21 mouse cellular contexts compared by ENCODE assay signal in the genomic region with DNA sequence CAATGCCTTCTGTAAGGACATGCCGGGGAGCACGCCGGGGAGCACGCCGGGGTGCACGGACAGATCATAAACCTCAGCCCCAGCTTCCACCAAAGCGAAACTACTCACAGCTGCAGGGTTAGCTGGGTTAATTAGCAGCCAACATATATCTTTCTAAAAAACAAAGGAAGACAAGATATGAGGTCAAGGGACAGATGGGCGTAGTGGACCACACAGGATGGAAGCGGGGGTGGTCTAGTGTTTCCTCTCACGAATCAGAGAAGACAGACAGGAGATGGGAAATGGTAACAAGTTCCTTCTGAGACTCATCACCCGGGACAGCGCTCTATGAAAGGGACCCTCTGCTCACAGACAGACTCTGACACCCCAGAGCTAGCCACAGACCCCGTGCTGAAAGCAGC.
A peak's percentile ranks its signal among the peaks of the same experiment; 100 is the strongest.
DNase-seq lines count a peak whose midpoint lies in the region; ATAC-seq lines count a peak whose summit lies in the region.
"Had no signal": no experiment of that assay in that cellular context is flagged by ENCODE, and none has a peak within 500 bp of the region (broad histone marks: within the 10 kb centered on the region; RNA-seq: fewer than 3 reads in every experiment).

No protein-coding gene starts in this region.

- WGBS in kidney, embryonic 16.5 days: 13% methylated on average over 13 of the region's 13 CpGs
- 85% methylated on average over 13 of the region's 13 CpGs for WGBS in midbrain, embryonic 11.5 days
- 83% methylated on average over 13 of the region's 13 CpGs for WGBS in midbrain, embryonic 16.5 days

- peak overlapping the region; percentile 1; the same call in 1 of the 2 replicates for H3K4me2 ChIP-seq in kidney, embryonic 16.5 days (replicated peaks; ENCODE audit: low read depth, low read length)
- no peak overlapping the region for H3K4me2 ChIP-seq in midbrain, embryonic 11.5 days
- no peak overlapping the region for H3K4me2 ChIP-seq in midbrain, embryonic 16.5 days (ENCODE audit: low read length)
- H3K4me2 ChIP-seq: embryonic facial prominence, embryonic 15.5 days; heart, embryonic 13.5 days had no signal

- H3K9ac ChIP-seq in kidney, embryonic 16.5 days (replicated peaks; ENCODE audit: low read length): no peak overlapping the region
- H3K9ac ChIP-seq in midbrain, embryonic 11.5 days (ENCODE audit: low read length): no peak overlapping the region
- no peak overlapping the region for H3K9ac ChIP-seq in midbrain, embryonic 16.5 days (ENCODE audit: low read depth, low read length)
- H3K9ac ChIP-seq: embryonic facial prominence, embryonic 15.5 days; heart, embryonic 13.5 days had no signal

- H3K27me3 ChIP-seq in kidney, embryonic 16.5 days (ENCODE audit: insufficient read depth, low read length): no peaks in the 10 kb centered on the region
- H3K27me3 ChIP-seq in midbrain, embryonic 11.5 days (ENCODE audit: control insufficient read depth, insufficient read depth, low read length): no peaks in the 10 kb centered on the region; the same call in 1 of the 2 replicates
- H3K27me3 ChIP-seq in midbrain, embryonic 16.5 days (ENCODE audit: control insufficient read depth, insufficient read depth, low read depth, low read length): no peaks in the 10 kb centered on the region; the same call in 1 of the 2 replicates

- DNase-seq in embryo, embryonic 10 days (ENCODE audit: low spot score): peak; percentile 38
- DNase-seq in embryo, embryonic 9.5 days (ENCODE audit: extremely low spot score): no peak
- DNase-seq in kidney, adult 8-10 months: no peak
- peak; percentile 73 for DNase-seq in midbrain, embryonic 11.5 days (ENCODE audit: low spot score, missing footprints)
- DNase-seq in retina, embryonic 14.5 days (ENCODE audit: low spot score): peak; percentile 61
- DNase-seq: adrenal gland, postnatal 10 days; B cell, adult 2 months; cerebellum, adult 11 months; cerebellum, adult 8-10 months; cerebellum, postnatal 14 days; gastrocnemius, postnatal 36 days; heart, adult 11 months; heart, postnatal 36 days had no signal

- no peaks in the 10 kb centered on the region for H3K36me3 ChIP-seq in kidney, embryonic 16.5 days (ENCODE audit: insufficient read depth, low read length)
- no peaks in the 10 kb centered on the region for H3K36me3 ChIP-seq in midbrain, embryonic 11.5 days (ENCODE audit: control insufficient read depth, insufficient read depth, low read length)
- no peaks in the 10 kb centered on the region for H3K36me3 ChIP-seq in midbrain, embryonic 16.5 days (ENCODE audit: control insufficient read depth, insufficient read depth, low read length)
- H3K36me3 ChIP-seq: embryonic facial prominence, embryonic 15.5 days; forebrain, embryonic 10.5 days; heart, embryonic 13.5 days had no signal

- no peaks in the 10 kb centered on the region for H3K9me3 ChIP-seq in kidney, embryonic 16.5 days (ENCODE audit: low read length)
- H3K9me3 ChIP-seq in midbrain, embryonic 11.5 days (ENCODE audit: control insufficient read depth, low read length): no peaks in the 10 kb centered on the region
- no peaks in the 10 kb centered on the region for H3K9me3 ChIP-seq in midbrain, embryonic 16.5 days (replicated peaks; ENCODE audit: control insufficient read depth, low read length, poor library complexity, severe bottlenecking)
- H3K9me3 ChIP-seq: embryonic facial prominence, embryonic 15.5 days; forebrain, embryonic 10.5 days; heart, embryonic 13.5 days had no signal

- ATAC-seq in kidney, embryonic 16.5 days (ENCODE audit: low FRiP score, low TSS enrichment): peak; percentile 79
- no peak for ATAC-seq in midbrain, embryonic 11.5 days (ENCODE audit: low FRiP score)
- ATAC-seq in midbrain, embryonic 16.5 days: no peak
- no peak for ATAC-seq in CD4-positive, CD25-positive, alpha-beta regulatory T cell, adult 4 months
- ATAC-seq: forebrain, embryonic 14.5 days had no signal

- peaks cover 17% of the 10 kb centered on the region for H3K4me1 ChIP-seq in kidney, embryonic 16.5 days (ENCODE audit: insufficient read depth, low read length)
- peaks cover 18% of the 10 kb centered on the region for H3K4me1 ChIP-seq in midbrain, embryonic 11.5 days (ENCODE audit: control insufficient read depth, insufficient read depth, low read length)
- peaks cover 20% of the 10 kb centered on the region for H3K4me1 ChIP-seq in midbrain, embryonic 16.5 days (ENCODE audit: control insufficient read depth, insufficient read depth, low read length)
- H3K4me1 ChIP-seq: heart, embryonic 13.5 days had no signal

- no peak overlapping the region for H3K27ac ChIP-seq in kidney, embryonic 16.5 days (ENCODE audit: low read length)
- no peak overlapping the region for H3K27ac ChIP-seq in midbrain, embryonic 11.5 days (ENCODE audit: low read depth, low read length)
- H3K27ac ChIP-seq in midbrain, embryonic 16.5 days (ENCODE audit: low read length): no peak overlapping the region
- H3K27ac ChIP-seq: embryonic facial prominence, embryonic 15.5 days; forebrain, embryonic 10.5 days; heart, embryonic 13.5 days had no signal

- no peak overlapping the region for H3K4me3 ChIP-seq in kidney, embryonic 16.5 days (ENCODE audit: low read length)
- no peak overlapping the region for H3K4me3 ChIP-seq in midbrain, embryonic 11.5 days (ENCODE audit: low read depth, low read length)
- no peak overlapping the region for H3K4me3 ChIP-seq in midbrain, embryonic 16.5 days (ENCODE audit: low read depth, low read length)
- H3K4me3 ChIP-seq: embryonic facial prominence, embryonic 15.5 days; erythroblast, embryonic 14.5 days; forebrain, embryonic 10.5 days; heart, embryonic 13.5 days had no signal

Comparison
In these comparisons a context has a peak if more than half of its experiments do, and no peak if none do; other contexts are left out.
1. DNase-seq: peak in embryo, embryonic 10 days (single experiment), midbrain, embryonic 11.5 days (single experiment) and retina, embryonic 14.5 days (single experiment); none in embryo, embryonic 9.5 days (single experiment) and kidney, adult 8-10 months (0 of 2).